Mouse (Mus musculus) thymus, adult 2 months (tissue): Measurements from ENCODE around the gene Sebox.

ENCODE experiments used
- CTCF ChIP-seq: fragments of 200-500 bp; IDR thresholded peaks from 2 replicates; pipeline ENCODE4 v1.5.1; 2012; ENCODE audit warnings: mild to moderate bottlenecking, control low read depth, low read length, moderate library complexity, borderline replicate concordance; ENCODE audit not compliant: control insufficient read depth, poor library complexity, insufficient read depth; ENCODE audit errors: extremely low read depth
- POLR2A ChIP-seq: fragments of 200-500 bp; IDR thresholded peaks from 2 replicates; pipeline ENCODE4 v1.6.1; 2012; ENCODE audit warnings: mild to moderate bottlenecking, low read length, control low read depth, moderate library complexity; ENCODE audit not compliant: control insufficient read depth, poor library complexity, insufficient read depth; ENCODE audit errors: extremely low read depth

- no peak for TF ChIP-seq CTCF
- no peak for TF ChIP-seq POLR2A
Measured at GRCm38 (mm10) chr11:78528714-78529113, 25.5 kb downstream of the Sebox start.
